Mouse (Mus musculus) neutrophil, adult 65 days (primary cell): ENCODE data around the gene Atg4c. TPM values are rescaled to one million over a fixed set of nuclear protein-coding genes. Genes with fewer than 3 reads are reported as not detected.

Experiments used
- total RNA-seq: library from RNA; stranded (reverse); gene quantifications from 2 replicates; pipeline ENCODE4 v1.2.4, GENCODE M21; 2023

Gene Atg4c
- total RNA-seq: 5.3 and 9.0 TPM in 2 replicates

DNA sequence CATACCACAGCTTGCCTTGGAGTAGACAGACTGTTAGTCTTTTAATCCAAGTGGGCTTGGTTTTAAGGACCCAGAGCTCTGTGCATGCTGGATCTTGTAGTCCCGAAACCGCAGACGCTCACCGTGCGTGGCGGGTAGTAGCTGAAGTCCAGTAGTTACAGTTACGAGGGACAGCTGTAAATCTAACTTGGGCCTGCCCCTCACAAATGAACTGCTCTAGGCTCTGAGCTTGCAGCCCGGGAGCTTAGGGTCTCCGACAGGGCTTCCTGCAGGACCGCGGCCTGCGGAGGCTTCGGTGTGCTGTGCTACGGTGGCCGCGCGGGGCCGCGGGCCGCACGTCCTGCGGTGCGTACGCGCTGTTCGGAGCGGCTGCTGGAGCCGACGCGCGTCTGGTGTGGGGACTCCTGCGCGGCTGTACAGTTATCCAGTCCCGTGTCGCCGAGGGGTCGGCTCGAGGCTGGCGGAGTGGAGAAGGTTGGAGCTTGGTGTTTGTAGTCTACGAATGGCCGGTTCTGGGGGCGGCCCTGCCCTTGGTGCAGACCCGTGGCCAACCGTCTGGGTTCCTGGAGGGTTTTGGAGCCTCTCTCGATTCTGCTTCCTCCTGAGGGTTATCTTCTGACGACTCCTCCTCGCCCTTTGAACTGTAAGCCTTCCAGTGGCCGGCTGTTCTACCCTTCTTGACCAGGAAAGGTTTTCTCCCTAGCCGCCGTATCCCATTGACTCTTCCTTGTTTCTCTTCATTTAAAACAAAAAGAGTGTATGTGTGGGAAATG lies at the start of gene Atg4c:
Atg4c (plus strand) TSS at position 125 of the 773 bp plus-strand sequence.

Other genes starting within 250 kb of the Atg4c start
- not detected in 2 replicates for gene Angptl3, start 163.0 kb upstream of the Atg4c start, total RNA-seq
- gene Dock7, start 73.0 kb upstream of the Atg4c start, total RNA-seq: 3.9 and 4.2 TPM in 2 replicates
- gene Gm12689, start 102.0 kb downstream of the Atg4c start, total RNA-seq: 1.5 and 1.7 TPM in 2 replicates